Mouse (Mus musculus) midbrain, embryonic 14.5 days (tissue): ENCODE data around the gene Notch1. TPM values are rescaled to one million over a fixed set of nuclear protein-coding genes. Genes with fewer than 3 reads are reported as not detected.

Experiments used
- ATAC-seq: fragments of 200-750 bp; cut with Nextera tagmentation; 2 replicates; pipeline ENCODE4 v1.8.0; 2017; ENCODE audit warnings: moderate number of reproducible peaks, moderate library complexity; ENCODE audit not compliant: low FRiP score, low TSS enrichment
- DNase-seq: peaks from one replicate; pipeline ENCODE4 v3.0.0-alpha.2; 2015
- H3K27ac ChIP-seq: fragments of 300-500 bp; sonication (generic); replicated peaks from 2 replicates; pipeline ENCODE4 v1.5.1; 2014; ENCODE audit warnings: mild to moderate bottlenecking, low read depth, low read length, moderate library complexity
- H3K27me3 ChIP-seq: fragments of 300-500 bp; sonication (generic); 2 replicates; pipeline ENCODE4 v1.6.1; 2014; ENCODE audit warnings: low read length, control low read depth, mixed read lengths; ENCODE audit not compliant: control insufficient read depth, insufficient read depth
- H3K36me3 ChIP-seq: fragments of 300-500 bp; sonication (generic); 2 replicates; pipeline ENCODE4 v1.6.1; 2014; ENCODE audit warnings: low read length, control low read depth; ENCODE audit not compliant: control insufficient read depth, insufficient read depth
- H3K4me1 ChIP-seq: fragments of 300-500 bp; sonication (generic); 2 replicates; pipeline ENCODE4 v1.6.1; 2014; ENCODE audit warnings: mild to moderate bottlenecking, antibody characterized with exemption, low read length, control low read depth; ENCODE audit not compliant: control insufficient read depth, insufficient read depth
- H3K4me2 ChIP-seq: fragments of 300-500 bp; sonication (generic); 2 replicates; pipeline ENCODE4 v1.6.1; 2014; ENCODE audit warnings: mild to moderate bottlenecking, low read length, moderate library complexity
- H3K4me3 ChIP-seq: fragments of 300-500 bp; sonication (generic); replicated peaks from 2 replicates; pipeline ENCODE4 v1.5.1; 2014; ENCODE audit warnings: low read depth, low read length
- H3K9ac ChIP-seq: fragments of 300-500 bp; sonication (generic); replicated peaks from 2 replicates; pipeline ENCODE4 v1.6.1; 2014; ENCODE audit warnings: mild to moderate bottlenecking, low read length, moderate library complexity
- H3K9me3 ChIP-seq: fragments of 300-500 bp; sonication (generic); 2 replicates; pipeline ENCODE4 v1.6.1; 2016; ENCODE audit warnings: low read length, control low read depth, mixed read lengths; ENCODE audit not compliant: control insufficient read depth
- WGBS: fragments of 180-500 bp; shearing (Covaris S2); extraction: QIAGEN DNeasy Blood & Tissue Kit; methylation state at CpG from one replicate; pipeline ENCODE4 v1.1.7; 2014; 5-methylcytosine and 5-hydroxymethylcytosine counted together
- polyA plus RNA-seq: library from polyadenylated mRNA; unstranded; fragments of >200 nt; fragmentation: Nextera tagmentation; extraction: Ambion mirVana; gene quantifications from 2 replicates; pipeline ENCODE4 v1.2.1, GENCODE M21; 2014

The Notch1 gene
- polyA plus RNA-seq, 1 experiment from 2014 or later, result 33.9 TPM

DNA sequence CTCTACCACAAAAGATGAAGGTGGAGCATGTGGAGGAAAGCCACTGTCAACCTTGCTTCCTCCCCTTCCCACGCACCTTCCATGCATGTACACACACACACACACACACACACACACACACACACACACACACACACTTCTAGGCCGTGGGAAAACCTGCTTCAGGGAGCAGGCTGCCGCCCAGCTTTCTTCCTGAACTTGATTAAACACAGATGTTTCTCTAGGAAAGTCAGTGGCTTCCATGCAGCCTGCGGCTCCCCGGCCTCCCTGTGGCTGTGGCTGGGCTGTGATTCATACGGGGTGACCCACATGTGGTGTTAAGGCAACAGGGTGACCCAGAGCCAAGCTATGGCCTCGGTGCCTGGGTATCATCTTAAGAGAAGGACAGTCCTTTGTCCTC lies 22.1 kb downstream of the Notch1 start:
- no peak overlapping the region for H3K4me2 ChIP-seq
- H3K4me1 ChIP-seq, result peaks cover 87% of the 10 kb centered on the region
- no peak for ATAC-seq
- no peaks in the 10 kb centered on the region for H3K9me3 ChIP-seq
- WGBS, result 75% methylated on average over 7 of the region's 7 CpGs
- H3K27ac ChIP-seq, result peak overlapping the region; percentile 60; the same call in 1 of the 2 replicates
- no peak overlapping the region for H3K4me3 ChIP-seq
- no peaks in the 10 kb centered on the region for H3K27me3 ChIP-seq
- DNase-seq, result no peak
- H3K9ac ChIP-seq, result no peak overlapping the region; the same call in 1 of the 2 replicates
- H3K36me3 ChIP-seq, result no peaks in the 10 kb centered on the region; the same call in 1 of the 2 replicates

DNA sequence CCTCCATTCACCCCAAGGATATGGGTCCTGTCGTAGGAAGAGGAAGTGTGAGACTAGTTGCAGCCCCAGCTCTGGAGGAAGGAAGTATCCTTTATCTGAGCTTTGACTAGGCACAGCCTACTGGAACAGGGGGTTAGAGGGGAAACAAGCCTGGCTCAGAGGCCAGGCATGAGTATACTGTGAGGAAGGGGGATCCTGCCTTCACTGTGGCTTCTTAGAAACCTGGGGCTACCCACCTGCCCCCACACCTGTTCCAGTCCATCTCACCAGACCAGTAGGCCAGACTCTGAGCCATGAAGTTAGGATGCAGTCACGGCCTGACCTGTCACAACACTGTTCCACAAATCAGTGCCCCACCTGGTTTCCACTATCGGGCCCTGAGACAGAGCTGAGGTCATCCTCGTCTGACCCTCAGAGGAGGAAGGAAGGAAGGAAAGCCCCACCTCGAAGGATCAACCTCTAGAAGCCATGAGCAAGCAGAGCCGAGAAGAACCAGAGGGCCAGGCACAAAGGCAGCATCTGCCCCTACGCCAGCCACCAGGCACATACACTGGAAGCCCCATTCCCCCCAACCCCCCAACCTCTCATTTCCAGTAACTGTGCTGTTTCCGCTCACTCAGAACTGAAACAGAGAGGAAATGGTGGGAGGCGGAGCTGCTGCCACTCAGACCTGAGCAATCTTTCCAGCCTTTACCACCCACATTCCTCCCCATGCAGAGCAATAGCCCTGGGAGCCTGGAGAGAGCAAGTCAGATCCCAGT lies 23.3 kb downstream of the Notch1 start:
- 35% methylated on average over 9 of the region's 9 CpGs for WGBS

DNA sequence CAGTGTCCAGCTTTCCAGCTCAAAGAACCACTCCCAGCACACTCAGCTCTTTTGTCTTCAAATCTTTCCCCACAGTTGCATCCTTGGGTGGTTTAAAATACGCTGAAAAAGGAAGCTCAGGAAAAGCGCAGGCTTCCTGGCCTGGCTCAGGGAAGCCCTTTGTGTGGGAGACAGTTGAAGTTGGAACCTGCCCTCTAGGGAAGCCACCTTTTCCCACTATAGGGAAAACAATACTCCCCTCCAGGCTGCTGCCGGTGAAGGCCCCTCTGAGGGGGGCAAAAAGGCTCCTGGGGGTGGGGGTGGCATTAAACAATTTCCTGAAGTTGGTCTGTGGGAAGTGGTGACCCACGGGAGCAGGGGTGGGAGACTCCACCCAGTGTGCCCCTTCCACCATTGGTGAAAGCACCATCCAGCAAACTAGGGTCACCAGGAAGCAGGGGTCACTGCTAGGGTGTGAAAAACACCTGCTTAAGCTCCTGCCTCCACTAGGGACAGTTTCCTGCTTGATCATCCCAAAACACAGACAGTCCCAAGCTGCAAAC lies 25.6 kb downstream of the Notch1 start:
- WGBS, result 16% methylated on average over 4 of the region's 4 CpGs
- peak overlapping the region; percentile 15; the same call in 1 of the 2 replicates for H3K4me2 ChIP-seq

More for the DNA sequence above, 23.3 kb downstream of the Notch1 start:
- no peak for ATAC-seq
- H3K4me3 ChIP-seq, result 0 out of 2 replicates have a peak overlapping the region, but pooled peaks have one; percentile 3
- no peak overlapping the region for H3K9ac ChIP-seq
- no peaks in the 10 kb centered on the region for H3K27me3 ChIP-seq
- peak overlapping the region; percentile 28 for H3K4me2 ChIP-seq
- no peaks in the 10 kb centered on the region for H3K9me3 ChIP-seq
- peaks cover 87% of the 10 kb centered on the region for H3K4me1 ChIP-seq
- no peaks in the 10 kb centered on the region; the same call in 1 of the 2 replicates for H3K36me3 ChIP-seq
- DNase-seq, result peak; percentile 47
- peak overlapping the region; percentile 60 for H3K27ac ChIP-seq

DNA sequence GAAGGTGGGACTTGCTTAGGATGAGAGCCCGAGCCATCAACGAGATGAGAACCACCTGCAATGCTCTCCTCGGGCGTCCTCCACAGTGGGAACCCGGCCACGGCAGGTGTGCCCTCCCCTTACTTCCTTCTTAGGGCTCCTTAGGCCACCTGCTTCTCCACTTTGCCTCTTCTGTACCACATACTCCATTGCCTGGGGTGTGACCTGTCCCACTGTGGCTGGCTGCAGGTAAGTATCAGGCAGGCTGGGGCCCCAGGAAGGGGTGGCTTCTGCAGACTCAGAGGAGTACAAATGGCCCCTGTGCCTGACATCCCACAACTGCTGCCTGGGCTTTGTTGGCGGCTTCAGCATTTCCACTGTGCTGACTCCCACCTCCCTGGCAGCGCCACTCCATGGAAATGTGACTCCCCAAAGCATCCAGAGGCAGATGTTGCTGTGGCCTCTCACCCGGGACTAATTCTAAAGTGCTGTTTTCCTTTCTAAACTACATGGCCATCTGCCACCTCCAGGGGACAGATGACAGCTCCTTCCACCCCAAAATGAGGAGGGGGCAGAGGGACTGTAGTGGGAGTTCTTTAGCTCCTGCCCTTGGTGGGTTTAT lies 27.8 kb downstream of the Notch1 start:
- H3K27me3 ChIP-seq, result no peaks in the 10 kb centered on the region
- H3K27ac ChIP-seq, result peak overlapping the region; percentile 85
- ATAC-seq (no peak), DNase-seq (peak; percentile 61)
- peaks cover 9% of the 10 kb centered on the region for H3K36me3 ChIP-seq
- 50% methylated on average over 9 of the region's 9 CpGs for WGBS
- H3K9ac ChIP-seq, result no peak overlapping the region
- H3K4me1 ChIP-seq, result peaks cover 90% of the 10 kb centered on the region
- no peak overlapping the region for H3K4me3 ChIP-seq
- H3K4me2 ChIP-seq, result peak overlapping the region; percentile 37
- H3K9me3 ChIP-seq, result no peaks in the 10 kb centered on the region

More for the DNA sequence above, 25.6 kb downstream of the Notch1 start:
- peaks cover 87% of the 10 kb centered on the region for H3K4me1 ChIP-seq
- no peak overlapping the region for H3K4me3 ChIP-seq
- DNase-seq (no peak), ATAC-seq (no peak)
- peak overlapping the region; percentile 85 for H3K27ac ChIP-seq
- H3K27me3 ChIP-seq, result no peaks in the 10 kb centered on the region
- no peaks in the 10 kb centered on the region for H3K9me3 ChIP-seq
- no peaks in the 10 kb centered on the region; the same call in 1 of the 2 replicates for H3K36me3 ChIP-seq
- 0 out of 2 replicates have a peak overlapping the region, but pooled peaks have one; percentile 29 for H3K9ac ChIP-seq

DNA sequence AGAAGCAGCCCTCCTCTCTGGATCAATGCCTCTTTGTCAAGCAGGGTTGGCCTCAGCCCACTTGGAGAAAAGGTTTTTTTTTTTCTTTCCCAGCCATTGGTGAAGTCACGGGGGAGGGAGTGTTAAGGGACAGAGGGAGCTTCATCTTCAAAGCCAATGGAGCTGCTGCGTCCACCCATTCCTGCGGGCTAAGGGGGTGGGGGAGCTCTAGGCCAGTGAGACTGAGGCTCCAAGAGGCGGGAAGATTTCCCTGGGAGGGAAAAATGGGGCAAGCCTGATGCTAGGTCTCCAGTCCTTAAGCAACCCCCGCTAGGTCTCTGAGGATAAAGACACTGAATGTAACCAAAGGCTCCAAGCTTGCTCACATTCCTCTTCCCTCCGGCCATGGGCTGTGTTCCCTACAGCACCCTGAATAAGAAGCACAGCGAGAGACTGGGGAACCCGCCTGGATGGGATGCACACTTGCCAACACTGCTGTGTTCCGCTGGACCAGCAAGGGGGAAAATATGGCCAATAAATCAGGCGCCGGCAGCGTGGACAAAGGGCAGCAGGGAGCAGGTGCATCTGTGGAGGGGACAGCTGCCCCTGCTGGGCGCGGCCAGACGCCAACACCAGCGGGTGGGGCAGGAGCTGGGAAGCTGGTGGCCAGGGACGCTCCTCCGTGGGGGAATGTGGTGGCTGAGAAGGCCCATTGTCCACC lies 29.0 kb downstream of the Notch1 start:
- peak; percentile 38; the same call in 1 of the 2 replicates for ATAC-seq
- DNase-seq, result peak; percentile 80
- no peaks in the 10 kb centered on the region for H3K27me3 ChIP-seq
- H3K36me3 ChIP-seq, result peaks cover 14% of the 10 kb centered on the region
- no peaks in the 10 kb centered on the region for H3K9me3 ChIP-seq
- H3K9ac ChIP-seq, result peak overlapping the region; percentile 46
- WGBS, result 4% methylated on average over 18 of the region's 18 CpGs
- H3K27ac ChIP-seq, result peak overlapping the region; percentile 85
- H3K4me2 ChIP-seq, result peak overlapping the region; percentile 37
- peaks cover 86% of the 10 kb centered on the region for H3K4me1 ChIP-seq
- no peak overlapping the region for H3K4me3 ChIP-seq

DNA sequence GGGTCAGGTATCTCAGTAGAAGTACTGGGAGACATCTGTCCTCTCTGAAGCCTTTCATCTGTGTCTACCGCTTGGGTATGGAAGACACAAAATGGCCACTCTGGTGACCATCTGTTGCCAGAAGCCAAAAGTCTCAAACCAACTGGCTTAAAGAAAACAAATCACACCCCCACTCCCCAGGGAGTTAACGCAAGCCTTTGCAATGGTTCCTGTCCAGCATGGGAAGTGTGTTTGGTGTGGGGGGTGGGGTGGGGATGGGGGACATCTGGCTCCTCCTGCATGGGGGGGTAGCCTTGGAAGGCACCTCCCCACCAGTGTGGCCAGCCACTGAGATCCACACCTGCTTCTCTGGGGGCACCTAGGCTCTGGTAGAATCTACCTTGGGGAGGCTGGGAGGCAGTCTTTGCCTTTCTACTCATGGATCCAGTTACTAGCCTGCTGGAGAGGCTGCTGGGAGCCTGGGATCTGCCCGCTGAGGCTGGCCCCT lies 29.6 kb downstream of the Notch1 start:
- H3K4me2 ChIP-seq, result peak overlapping the region; percentile 37
- H3K36me3 ChIP-seq, result peaks cover 14% of the 10 kb centered on the region
- H3K4me1 ChIP-seq, result peaks cover 82% of the 10 kb centered on the region
- H3K27ac ChIP-seq, result peak overlapping the region; percentile 85
- ATAC-seq (0 out of 2 replicates have a peak, but pooled peaks have one; percentile 5), DNase-seq (peak; percentile 71)
- no peaks in the 10 kb centered on the region for H3K27me3 ChIP-seq
- H3K9ac ChIP-seq, result no peak overlapping the region
- no peaks in the 10 kb centered on the region for H3K9me3 ChIP-seq
- H3K4me3 ChIP-seq, result no peak overlapping the region
- 2% methylated on average over 3 of the region's 3 CpGs for WGBS

DNA sequence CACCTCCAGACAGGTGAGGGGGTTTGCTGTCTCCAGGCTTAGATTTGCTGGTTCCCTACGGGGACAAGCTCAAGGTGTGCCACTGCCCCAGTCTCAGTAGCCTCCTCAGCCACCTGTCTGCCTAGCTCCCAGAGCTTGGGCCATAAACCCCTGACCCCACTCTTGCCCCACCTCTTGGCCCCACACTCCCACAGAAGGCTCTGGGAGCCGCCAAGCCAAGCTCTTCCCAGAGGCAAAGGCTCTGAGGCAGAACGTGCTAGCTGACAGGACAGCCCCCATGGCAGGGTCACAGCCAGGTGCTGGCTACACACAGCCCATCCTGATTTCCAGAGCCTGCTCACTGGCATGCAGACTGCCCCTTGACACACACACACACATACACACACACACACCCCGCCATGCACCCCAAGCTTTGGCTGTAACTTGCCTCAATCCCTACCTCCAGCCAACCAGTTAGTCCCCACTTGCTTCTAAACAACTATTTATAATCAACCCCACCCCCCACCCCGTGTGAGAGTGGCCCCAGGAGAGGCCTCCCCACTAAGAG lies 30.1 kb downstream of the Notch1 start:
- H3K9me3 ChIP-seq, result no peaks in the 10 kb centered on the region
- peaks cover 82% of the 10 kb centered on the region for H3K4me1 ChIP-seq
- WGBS, result 16% methylated on average over 5 of the region's 5 CpGs
- H3K9ac ChIP-seq, result no peak overlapping the region; the same call in 1 of the 2 replicates
- peak overlapping the region; percentile 85 for H3K27ac ChIP-seq
- DNase-seq, result no peak
- H3K4me2 ChIP-seq, result peak overlapping the region; percentile 37
- no peaks in the 10 kb centered on the region for H3K27me3 ChIP-seq
- ATAC-seq, result no peak
- no peak overlapping the region for H3K4me3 ChIP-seq
- peaks cover 18% of the 10 kb centered on the region for H3K36me3 ChIP-seq

DNA sequence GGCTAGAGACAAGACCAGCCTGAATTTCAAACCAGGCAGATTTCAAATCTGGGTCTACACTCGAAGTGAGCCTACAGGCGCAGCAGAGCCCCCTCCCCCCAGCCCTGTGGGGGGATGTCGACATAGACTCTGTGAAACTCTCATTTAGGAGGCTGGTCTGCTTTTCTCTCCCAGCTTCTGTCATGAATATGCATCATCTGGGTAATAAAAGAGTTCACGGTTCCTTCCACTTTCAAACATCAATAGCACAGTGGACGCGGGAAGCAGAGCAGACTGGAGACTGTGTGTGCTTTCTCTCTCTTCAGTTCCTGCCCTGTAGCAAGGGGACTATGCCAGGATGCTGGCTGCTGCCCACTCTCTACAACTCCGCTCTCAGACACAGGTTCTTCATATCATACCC lies 30.8 kb downstream of the Notch1 start:
- Histone ChIP-seq H3K4me1 (peaks cover 78% of the 10 kb centered on the region), H3K27me3 (no peaks in the 10 kb centered on the region), H3K9ac (no peak overlapping the region; the same call in 1 of the 2 replicates), H3K36me3 (peaks cover 23% of the 10 kb centered on the region), H3K27ac (peak overlapping the region; percentile 85), H3K4me2 (peak overlapping the region; percentile 37), H3K4me3 (no peak overlapping the region), H3K9me3 (no peaks in the 10 kb centered on the region)
- peak; percentile 53; the same call in 1 of the 2 replicates for ATAC-seq
- WGBS, result 6% methylated on average over 7 of the region's 7 CpGs
- DNase-seq, result peak; percentile 84
